In genomic region chr16:57427516-57428285, GRCm38 (mm10) we compare ENCODE assay signal across 9 mouse cellular contexts.
DNase-seq lines count a peak whose midpoint lies in the region; ATAC-seq and TF ChIP-seq lines count a peak whose summit lies in the region.
"Had no signal": no experiment of that assay in that cellular context is flagged by ENCODE, and none has a peak within 500 bp of the region (broad histone marks: within the 10 kb centered on the region; RNA-seq: fewer than 3 reads in every experiment).

No protein-coding gene starts in this region.

- no peak for TF ChIP-seq POLR2A in heart, adult 2 months (IDR thresholded peaks at IDR 0.05; ENCODE audit: insufficient read depth, low read depth, low read length)

- 0 out of 2 replicates have a peak overlapping the region, but pooled peaks have one; percentile 24 for H3K27ac ChIP-seq in limb, embryonic 12.5 days
- H3K27ac ChIP-seq in limb, embryonic 10.5 days = no peak overlapping the region
- peak overlapping the region; percentile 38 for H3K27ac ChIP-seq in heart, adult 2 months
- H3K27ac ChIP-seq in forebrain, embryonic 11.5 days (ENCODE audit: low read depth, low read length) = no peak overlapping the region
- H3K27ac ChIP-seq: liver, embryonic 13.5 days had no signal

- H3K9me3 ChIP-seq in limb, embryonic 12.5 days = no peaks in the 10 kb centered on the region
- H3K9me3 ChIP-seq in limb, embryonic 10.5 days (replicated peaks) = no peaks in the 10 kb centered on the region
- no peaks in the 10 kb centered on the region for H3K9me3 ChIP-seq in forebrain, embryonic 11.5 days (ENCODE audit: control insufficient read depth, low read length)
- H3K9me3 ChIP-seq: liver, embryonic 13.5 days had no signal

- no peak for TF ChIP-seq CTCF in heart, adult 2 months (IDR thresholded peaks at IDR 0.05)

- H3K4me3 ChIP-seq in limb, embryonic 12.5 days (replicated peaks) = no peak overlapping the region
- no peak overlapping the region for H3K4me3 ChIP-seq in limb, embryonic 10.5 days
- H3K4me3 ChIP-seq in heart, adult 2 months = no peak overlapping the region
- H3K4me3 ChIP-seq in forebrain, embryonic 11.5 days (ENCODE audit: low read depth, low read length) = no peak overlapping the region
- H3K4me3 ChIP-seq: liver, embryonic 13.5 days had no signal

- no peaks in the 10 kb centered on the region for H3K27me3 ChIP-seq in limb, embryonic 12.5 days
- no peaks in the 10 kb centered on the region for H3K27me3 ChIP-seq in limb, embryonic 10.5 days (ENCODE audit: low read depth, poor library complexity, severe bottlenecking)
- H3K27me3 ChIP-seq in heart, adult 2 months (ENCODE audit: control insufficient read depth, insufficient read depth, low read length) = no peaks in the 10 kb centered on the region
- no peaks in the 10 kb centered on the region for H3K27me3 ChIP-seq in forebrain, embryonic 11.5 days (ENCODE audit: control insufficient read depth, insufficient read depth, low read length)
- H3K27me3 ChIP-seq: liver, embryonic 13.5 days had no signal

- TF ChIP-seq EP300 in heart, adult 2 months (IDR thresholded peaks at IDR 0.05; ENCODE audit: insufficient read depth, low read depth, low read length) = no peak

- no peaks in the 10 kb centered on the region for H3K36me3 ChIP-seq in limb, embryonic 12.5 days
- H3K36me3 ChIP-seq in limb, embryonic 10.5 days = no peaks in the 10 kb centered on the region
- no peaks in the 10 kb centered on the region; the same call in 1 of the 2 replicates for H3K36me3 ChIP-seq in heart, adult 2 months (ENCODE audit: control insufficient read depth, insufficient read depth, low read length)
- H3K36me3 ChIP-seq in forebrain, embryonic 11.5 days (ENCODE audit: control insufficient read depth, insufficient read depth, low read length) = no peaks in the 10 kb centered on the region
- H3K36me3 ChIP-seq: liver, embryonic 13.5 days had no signal

- intact Hi-C loops in heart, adult 2 months (cut with DNase I) = loop anchor here (10.0 kb wide), 1 partner anchor 147 kb away; no protein-coding TSS in a partner anchor

- WGBS in limb, embryonic 12.5 days = 60% methylated on average over 7 of the region's 7 CpGs
- WGBS in limb, embryonic 10.5 days = 75% methylated on average over 7 of the region's 7 CpGs
- WGBS in heart, adult 2 months = 59% methylated on average over 7 of the region's 7 CpGs
- WGBS in forebrain, embryonic 11.5 days = 86% methylated on average over 7 of the region's 7 CpGs

- peaks cover 22% of the 10 kb centered on the region for H3K4me1 ChIP-seq in limb, embryonic 12.5 days (replicated peaks)
- H3K4me1 ChIP-seq in limb, embryonic 10.5 days = peaks cover 32% of the 10 kb centered on the region
- H3K4me1 ChIP-seq in heart, adult 2 months (ENCODE audit: control insufficient read depth, insufficient read depth, low read length) = peaks cover 3% of the 10 kb centered on the region
- H3K4me1 ChIP-seq in forebrain, embryonic 11.5 days (replicated peaks; ENCODE audit: control insufficient read depth, insufficient read depth, low read length) = no peaks in the 10 kb centered on the region
- H3K4me1 ChIP-seq: liver, embryonic 13.5 days had no signal

- no peak for ATAC-seq in limb, embryonic 12.5 days (ENCODE audit: insufficient number of reproducible peaks, insufficient read depth, low FRiP score, low TSS enrichment, low read depth)
- no peak for ATAC-seq in forebrain, embryonic 11.5 days (replicated peaks; ENCODE audit: low FRiP score)
- no peak for ATAC-seq in granulocyte monocyte progenitor cell, adult 5-6 weeks (replicated peaks; ENCODE audit: poor library complexity, severe bottlenecking)

- H3K79me2 ChIP-seq in heart, adult 2 months (replicated peaks; ENCODE audit: control insufficient read depth, insufficient read depth, low read length) = no peaks in the 10 kb centered on the region

- no peak overlapping the region for H3K9ac ChIP-seq in limb, embryonic 12.5 days (replicated peaks)
- H3K9ac ChIP-seq in heart, adult 2 months (ENCODE audit: low read depth, low read length) = no peak overlapping the region
- no peak overlapping the region for H3K9ac ChIP-seq in forebrain, embryonic 11.5 days (ENCODE audit: low read length)
- H3K9ac ChIP-seq: liver, embryonic 13.5 days had no signal

- H3K4me2 ChIP-seq in limb, embryonic 12.5 days = no peak overlapping the region
- no peak overlapping the region for H3K4me2 ChIP-seq in forebrain, embryonic 11.5 days (ENCODE audit: low read depth, low read length, severe bottlenecking)
- H3K4me2 ChIP-seq: liver, embryonic 13.5 days had no signal

- no peak for DNase-seq in limb, embryonic 10.5 days (ENCODE audit: low spot score)
- peak; percentile 72 to 81 for DNase-seq in heart, adult 2 months
- DNase-seq in kidney, postnatal 10 days = peak; percentile 58
- DNase-seq in testis, postnatal 10 days (ENCODE audit: low spot score) = peak; percentile 53
- DNase-seq in forebrain, embryonic 11.5 days (ENCODE audit: low spot score) = no peak
- no peak for DNase-seq in layer of hippocampus, adult 11-12 months (ENCODE audit: low spot score)
- DNase-seq: liver, embryonic 13.5 days had no signal

Comparison
In these comparisons a context has a peak if more than half of its experiments do, and no peak if none do; other contexts are left out.
1. H3K27ac ChIP-seq: peak in limb, embryonic 12.5 days (single experiment) and heart, adult 2 months (single experiment); none in limb, embryonic 10.5 days (single experiment) and forebrain, embryonic 11.5 days (single experiment).
2. DNase-seq: peak in heart, adult 2 months (2 of 2), kidney, postnatal 10 days (single experiment) and testis, postnatal 10 days (single experiment); none in limb, embryonic 10.5 days (single experiment), forebrain, embryonic 11.5 days (single experiment) and layer of hippocampus, adult 11-12 months (single experiment).